Mouse (Mus musculus): Measurements from ENCODE around the gene Ralb. TPM values are rescaled to one million over a fixed set of nuclear protein-coding genes. Genes with fewer than 3 reads are reported as not detected.

Ralb gene
- 10 to 100 TPM in 1 of 2 experiments, 1 to 10 TPM in 1; 9.9 to 11.8 TPM for polyA plus RNA-seq (2017; shearing (Covaris generic))

- ATAC-seq, result peak; percentile 98
Observed at GRCm38 (mm10) chr1:119504260-119505062, at the start of gene Ralb. Gene Ralb, minus strand, starts transcription at chr1:119504794.

- ATAC-seq, result no peak
Observed at GRCm38 (mm10) chr1:119551651-119552050, 47.1 kb upstream of the Ralb start.

- no peak for ATAC-seq
Observed at GRCm38 (mm10) chr1:119550064-119550463, 45.5 kb upstream of the Ralb start.

GRCm38 (mm10) chr1:119549327-119549689 lies 44.7 kb upstream of the Ralb start:
- no peak for ATAC-seq

GRCm38 (mm10) chr1:119548668-119549326 lies 44.2 kb upstream of the Ralb start:
- peak; percentile 94 for ATAC-seq

- no peak for ATAC-seq
Observed at GRCm38 (mm10) chr1:119546490-119546889, 41.9 kb upstream of the Ralb start.

- ATAC-seq, result no peak
Observed at GRCm38 (mm10) chr1:119545671-119546070, 41.1 kb upstream of the Ralb start.

GRCm38 (mm10) chr1:119545164-119545563 lies 40.6 kb upstream of the Ralb start:
- ATAC-seq, result no peak

GRCm38 (mm10) chr1:119544611-119545155 lies 40.1 kb upstream of the Ralb start:
- ATAC-seq, result no peak

GRCm38 (mm10) chr1:119543316-119543715 lies 38.7 kb upstream of the Ralb start:
- no peak for ATAC-seq

- no peak for ATAC-seq
Observed at GRCm38 (mm10) chr1:119541570-119541969, 37.0 kb upstream of the Ralb start.

- ATAC-seq, result no peak
Observed at GRCm38 (mm10) chr1:119540836-119541557, 36.4 kb upstream of the Ralb start.

GRCm38 (mm10) chr1:119539252-119539651 lies 34.7 kb upstream of the Ralb start:
- no peak for ATAC-seq

- no peak for ATAC-seq
Observed at GRCm38 (mm10) chr1:119537651-119538050, 33.1 kb upstream of the Ralb start.

GRCm38 (mm10) chr1:119536122-119536521 lies 31.5 kb upstream of the Ralb start:
- ATAC-seq, result no peak

GRCm38 (mm10) chr1:119534341-119534740 lies 29.7 kb upstream of the Ralb start:
- ATAC-seq, result no peak

GRCm38 (mm10) chr1:119533093-119533805 lies 28.7 kb upstream of the Ralb start:
- ATAC-seq, result no peak

GRCm38 (mm10) chr1:119532165-119532564 lies 27.6 kb upstream of the Ralb start:
- ATAC-seq, result no peak

GRCm38 (mm10) chr1:119530941-119531340 lies 26.3 kb upstream of the Ralb start:
- ATAC-seq, result no peak

- peak; percentile 91 for ATAC-seq
Observed at GRCm38 (mm10) chr1:119525689-119526591, 21.3 kb upstream of the Ralb start, which contains the start of gene Tmem185b. Gene Tmem185b, plus strand, starts transcription at chr1:119526160.

GRCm38 (mm10) chr1:119525004-119525444 lies 20.4 kb upstream of the Ralb start:
- no peak for ATAC-seq

Measured in CD4-positive, CD25-positive, alpha-beta regulatory T cell, adult 4 months (primary cell).